Mouse (Mus musculus) forebrain, embryonic 14.5 days (tissue): ENCODE results near the gene Foxi3. TPM values are rescaled to one million over a fixed set of nuclear protein-coding genes. Genes with fewer than 3 reads are reported as not detected.

Source experiments
- polyA plus RNA-seq: library from polyadenylated mRNA; unstranded; fragments of >200 nt; fragmentation: Nextera tagmentation; extraction: Ambion mirVana; gene quantifications from 2 replicates; pipeline ENCODE4 v1.2.1, GENCODE M21; 2014

The Foxi3 gene
- polyA plus RNA-seq, 1 experiment from 2014 or later, result not detected

Other genes with a start within 250 kb of the Foxi3 start
- gene Rpia, start 164.3 kb upstream of the Foxi3 start, polyA plus RNA-seq, result 2.5 and 2.6 TPM in 2 replicates
- gene Eif2ak3, start 112.0 kb upstream of the Foxi3 start, polyA plus RNA-seq, result 9.4 and 10.7 TPM in 2 replicates
- not detected in 2 replicates for gene Tex37, start 37.6 kb upstream of the Foxi3 start, polyA plus RNA-seq
- 3.8 and 4.4 TPM in 2 replicates for gene Thnsl2, start 187.9 kb downstream of the Foxi3 start, polyA plus RNA-seq
- not detected in 2 replicates for gene Fabp1, start 243.3 kb downstream of the Foxi3 start, polyA plus RNA-seq